ENCODE assay signal across 14 mouse cellular contexts in genomic region chr16:72721713-72722481, GRCm38 (mm10).
DNase-seq lines count a peak whose midpoint lies in the region; ATAC-seq and TF ChIP-seq lines count a peak whose summit lies in the region.
"Had no signal": no experiment of that assay in that cellular context is flagged by ENCODE, and none has a peak within 500 bp of the region (broad histone marks: within the 10 kb centered on the region; RNA-seq: fewer than 3 reads in every experiment).

No protein-coding gene starts in this region.

- H3K79me3 ChIP-seq in C2C12 (ENCODE audit: low read depth) = peaks cover 2% of the 10 kb centered on the region

- peaks cover 22% of the 10 kb centered on the region for H3K4me1 ChIP-seq in embryonic facial prominence, embryonic 13.5 days
- H3K4me1 ChIP-seq in cerebellum, adult 2 months (ENCODE audit: control insufficient read depth, insufficient read depth, low read length) = no peaks in the 10 kb centered on the region
- H3K4me1 ChIP-seq: hindbrain, embryonic 15.5 days; liver, embryonic 15.5 days; midbrain, embryonic 12.5 days had no signal

- no peak for TF ChIP-seq POLR2A in cerebellum, adult 2 months (IDR thresholded peaks at IDR 0.05; ENCODE audit: borderline replicate concordance, insufficient read depth, low read length)

- no peak overlapping the region for H3K9ac ChIP-seq in embryonic facial prominence, embryonic 13.5 days
- H3K9ac ChIP-seq: hindbrain, embryonic 15.5 days; liver, embryonic 15.5 days; midbrain, embryonic 12.5 days had no signal

- TF ChIP-seq CTCF in C2C12 (IDR thresholded peaks at IDR 0.05; ENCODE audit: control insufficient read depth, insufficient read depth, insufficient read length) = no peak
- TF ChIP-seq CTCF in cerebellum, adult 2 months (IDR thresholded peaks at IDR 0.05; ENCODE audit: borderline replicate concordance, insufficient read depth, low read depth, low read length) = no peak

- peak; percentile 18 for DNase-seq in kidney, postnatal 10 days
- DNase-seq in kidney, postnatal 25 days = no peak
- DNase-seq in gastrocnemius, adult 8-10 months (ENCODE audit: low spot score in 2 of 2) = no peak
- no peak for DNase-seq in cerebellum, postnatal 14 days
- DNase-seq in cerebellum, adult 2 months = no peak
- DNase-seq: cerebellum, postnatal 10 days; gastrocnemius, postnatal 36 days had no signal

- no peaks in the 10 kb centered on the region for H3K27me3 ChIP-seq in C2C12 (ENCODE audit: control insufficient read depth, insufficient read depth, insufficient read length)
- H3K27me3 ChIP-seq in embryonic facial prominence, embryonic 13.5 days = no peaks in the 10 kb centered on the region
- H3K27me3 ChIP-seq in cerebellum, adult 2 months (ENCODE audit: control insufficient read depth, insufficient read depth, low read length) = no peaks in the 10 kb centered on the region
- H3K27me3 ChIP-seq: hindbrain, embryonic 15.5 days; liver, embryonic 15.5 days; midbrain, embryonic 12.5 days; Patski had no signal

- peak overlapping the region; percentile 29 for H3K27ac ChIP-seq in embryonic facial prominence, embryonic 13.5 days
- H3K27ac ChIP-seq in cerebellum, adult 2 months (ENCODE audit: insufficient read depth, low read length) = no peak overlapping the region
- H3K27ac ChIP-seq: hindbrain, embryonic 15.5 days; liver, embryonic 15.5 days; midbrain, embryonic 12.5 days had no signal

- no peaks in the 10 kb centered on the region for H3K9me3 ChIP-seq in embryonic facial prominence, embryonic 13.5 days
- H3K9me3 ChIP-seq: hindbrain, embryonic 15.5 days; liver, embryonic 15.5 days; midbrain, embryonic 12.5 days had no signal

- WGBS in embryonic facial prominence, embryonic 13.5 days = 42% methylated on average over 14 of the region's 14 CpGs
- 93% methylated on average over 14 of the region's 14 CpGs for WGBS in cerebellum, adult 2 months

- no peaks in the 10 kb centered on the region for H3K36me3 ChIP-seq in C2C12 (ENCODE audit: control insufficient read depth, insufficient read depth)
- no peaks in the 10 kb centered on the region for H3K36me3 ChIP-seq in embryonic facial prominence, embryonic 13.5 days
- H3K36me3 ChIP-seq: hindbrain, embryonic 15.5 days; liver, embryonic 15.5 days; midbrain, embryonic 12.5 days had no signal

- H3K4me3 ChIP-seq in C2C12 (ENCODE audit: insufficient read depth, poor library complexity, severe bottlenecking) = no peak overlapping the region
- H3K4me3 ChIP-seq in embryonic facial prominence, embryonic 13.5 days = no peak overlapping the region
- no peak overlapping the region for H3K4me3 ChIP-seq in cerebellum, adult 2 months (replicated peaks; ENCODE audit: insufficient read depth, low read depth, low read length)
- H3K4me3 ChIP-seq: hindbrain, embryonic 15.5 days; liver, embryonic 15.5 days; midbrain, embryonic 12.5 days had no signal

- no peaks in the 10 kb centered on the region for H3K79me2 ChIP-seq in C2C12 (ENCODE audit: control insufficient read depth, insufficient read depth)

- 0 out of 2 replicates have a peak, but pooled peaks have one; percentile 43 for ATAC-seq in embryonic facial prominence, embryonic 13.5 days (ENCODE audit: insufficient number of reproducible peaks, insufficient read depth, low FRiP score, low TSS enrichment, low read depth)
- ATAC-seq in hematopoietic stem cell, adult 5-6 weeks (replicated peaks in 1 of 2; ENCODE audit: insufficient read depth in 1 of 2, low FRiP score in 2 of 2, low TSS enrichment in 1 of 2, low read depth in 1 of 2, poor library complexity in 2 of 2, severe bottlenecking in 2 of 2) = peak; percentile 77 to 80
- ATAC-seq: Patski had no signal

- H3ac ChIP-seq in C2C12 (ENCODE audit: control insufficient read depth, insufficient read length, low read depth) = no peak overlapping the region

- H3K4me2 ChIP-seq in embryonic facial prominence, embryonic 13.5 days = peak overlapping the region; percentile 32
- H3K4me2 ChIP-seq: hindbrain, embryonic 15.5 days; liver, embryonic 15.5 days; midbrain, embryonic 12.5 days had no signal

TF ChIP-seq in C2C12, 6 proteins besides CTCF, POLR2A, EP300 and RAD21:
- no peak for TF ChIP-seq MAX (IDR thresholded peaks at IDR 0.05)
- no peak for TF ChIP-seq CEBPB (IDR thresholded peaks at IDR 0.05; ENCODE audit: low read depth)
- peak; percentile 57 for TF ChIP-seq MYOD1 (IDR thresholded peaks at IDR 0.05; ENCODE audit: control insufficient read depth, insufficient read length, low read depth)
- no peak for TF ChIP-seq USF1 (IDR thresholded peaks at IDR 0.05; ENCODE audit: low read depth)
